Mouse (Mus musculus) lung, postnatal 36 days (tissue): ENCODE data around the gene AU040320.

Experiments
- DNase-seq: peaks from one replicate; pipeline ENCODE4 v3.0.0; 2022; ENCODE audit warnings: mixed read lengths

AU040320 gene

GRCm38 (mm10) chr4:126802174-126802573 is 48.8 kb downstream of the AU040320 start:
- DNase-seq = no peak

DNA sequence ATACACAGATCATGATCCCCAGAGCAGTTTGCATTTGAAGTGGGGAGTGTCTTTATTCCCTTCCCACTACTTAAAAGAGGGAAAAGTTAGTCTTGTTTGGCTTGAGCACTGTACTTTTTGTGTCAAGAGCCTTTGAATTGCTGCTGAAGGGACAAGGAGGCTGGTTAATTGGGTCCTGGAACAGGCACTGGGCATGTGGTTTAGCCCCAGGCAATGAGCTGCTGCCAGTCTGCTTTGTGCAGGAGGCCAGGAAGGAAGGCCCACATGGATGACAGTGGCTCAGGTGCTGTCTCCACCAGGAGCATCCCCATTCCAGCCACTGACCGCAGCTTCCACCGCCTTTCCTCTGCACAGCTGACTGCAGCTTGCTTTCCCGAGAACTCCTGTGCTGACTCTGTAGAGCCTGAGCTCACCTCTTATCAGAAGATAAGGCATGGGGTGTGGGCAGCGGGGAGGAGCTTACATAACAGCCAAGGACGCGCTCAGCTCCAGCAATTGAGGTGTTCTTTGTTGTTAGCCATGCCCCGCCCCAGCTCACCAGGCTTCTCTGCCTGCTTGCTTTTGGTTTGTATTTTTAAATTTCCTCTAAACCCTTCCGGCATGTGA is 50.0 kb downstream of the AU040320 start:
- DNase-seq = peak; percentile 74

DNA sequence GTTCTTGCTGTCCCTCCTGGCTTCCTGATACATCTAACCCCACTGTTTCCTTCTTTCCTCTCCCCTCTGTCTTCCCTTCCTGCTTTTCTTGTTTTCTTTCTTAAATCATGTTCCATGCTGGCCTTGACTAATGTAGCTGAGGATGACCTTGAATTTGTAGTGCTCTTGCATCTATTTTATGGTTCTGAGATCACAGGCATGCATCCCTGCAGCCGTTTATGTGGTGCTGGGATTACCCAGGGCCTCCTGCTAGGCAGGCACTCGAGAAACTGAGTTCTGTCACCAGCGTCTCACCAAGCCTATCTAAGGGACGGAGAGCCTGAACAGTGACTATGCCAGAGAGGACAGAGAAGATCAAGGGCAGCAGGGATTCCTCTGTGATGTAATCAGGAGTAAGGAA is 52.4 kb downstream of the AU040320 start:
- DNase-seq = no peak

DNA sequence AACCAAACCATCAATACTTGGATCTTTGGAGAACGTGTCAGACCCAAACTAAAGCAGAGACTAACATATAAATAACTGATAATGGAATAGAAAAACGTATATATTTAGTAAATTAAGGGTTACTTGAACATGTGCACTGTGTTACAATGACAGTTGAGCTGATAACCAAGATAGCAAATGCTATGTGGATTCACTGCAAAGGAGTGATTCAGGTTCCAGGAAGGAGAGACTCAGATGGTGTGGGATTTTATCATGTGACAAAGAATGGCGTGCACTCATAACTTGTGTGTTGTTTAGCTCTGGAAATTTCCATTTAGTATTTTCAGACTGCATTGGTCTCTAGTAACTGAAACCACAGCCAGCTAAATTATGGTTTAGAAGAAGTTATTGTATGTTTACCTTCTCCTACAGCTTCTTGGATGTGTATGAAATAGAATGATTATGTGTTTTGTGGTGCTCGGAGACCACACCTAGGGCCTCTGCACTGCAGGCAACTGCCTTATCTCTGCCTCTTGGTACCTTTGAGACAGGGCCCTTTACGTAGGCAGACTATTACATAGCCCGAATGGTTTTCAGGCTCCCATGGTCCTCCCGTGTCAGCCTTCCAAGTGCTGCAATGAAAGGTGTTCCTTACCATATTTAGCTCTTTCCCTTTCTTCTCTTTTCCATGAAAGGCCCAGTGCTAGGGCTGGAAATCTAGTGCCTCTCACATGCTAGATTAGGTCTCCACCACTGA is 53.5 kb downstream of the AU040320 start:
- DNase-seq = no peak

DNA sequence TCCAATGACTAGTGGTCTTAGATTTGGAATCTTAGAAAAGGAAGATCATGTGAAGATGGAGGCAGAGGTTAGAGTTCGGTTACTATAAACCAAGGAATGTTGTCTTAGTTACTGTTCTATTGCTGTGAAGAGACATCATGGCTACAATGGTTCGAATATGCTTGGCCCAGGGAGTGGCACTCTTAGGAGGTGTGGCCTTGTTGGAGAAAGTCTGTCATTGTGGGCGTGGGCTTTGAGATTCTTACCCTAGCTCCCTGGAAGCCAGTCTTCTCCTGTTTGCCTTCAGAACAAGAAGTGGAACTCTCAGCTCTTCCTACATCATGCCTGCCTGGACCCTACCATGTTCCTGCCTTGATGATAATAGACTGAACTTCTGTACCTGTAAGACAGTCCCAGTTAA is 57.2 kb downstream of the AU040320 start:
- no peak for DNase-seq

DNA sequence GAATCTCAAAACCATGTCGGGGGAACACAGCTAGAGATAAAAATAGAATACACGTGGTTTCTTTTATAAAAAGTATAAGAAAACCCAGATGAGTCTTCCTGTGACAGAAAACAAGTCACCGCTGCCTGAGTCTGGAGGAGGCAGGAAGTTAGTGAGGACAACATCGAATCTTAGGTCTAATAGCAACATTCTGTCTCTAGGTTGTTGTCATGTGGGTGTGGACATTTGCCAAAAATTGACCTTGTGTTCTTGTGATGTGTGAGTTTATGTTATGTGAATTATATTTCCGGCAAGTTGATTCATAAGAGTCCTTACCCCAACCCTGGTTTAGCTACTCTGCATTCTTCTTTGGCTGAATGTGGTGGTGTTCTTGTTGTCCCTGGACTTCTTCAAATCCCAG is 59.9 kb downstream of the AU040320 start:
- DNase-seq = no peak

- no peak for DNase-seq
Measured at GRCm38 (mm10) chr4:126814854-126815253, 61.5 kb downstream of the AU040320 start.

GRCm38 (mm10) chr4:126822891-126823882 is 69.8 kb downstream of the AU040320 start:
- DNase-seq = no peak

GRCm38 (mm10) chr4:126823917-126824316 is 70.6 kb downstream of the AU040320 start:
- no peak for DNase-seq

GRCm38 (mm10) chr4:126831122-126831521 is 77.8 kb downstream of the AU040320 start:
- DNase-seq = no peak

GRCm38 (mm10) chr4:126838799-126839198 is 85.5 kb downstream of the AU040320 start:
- DNase-seq = no peak

DNA sequence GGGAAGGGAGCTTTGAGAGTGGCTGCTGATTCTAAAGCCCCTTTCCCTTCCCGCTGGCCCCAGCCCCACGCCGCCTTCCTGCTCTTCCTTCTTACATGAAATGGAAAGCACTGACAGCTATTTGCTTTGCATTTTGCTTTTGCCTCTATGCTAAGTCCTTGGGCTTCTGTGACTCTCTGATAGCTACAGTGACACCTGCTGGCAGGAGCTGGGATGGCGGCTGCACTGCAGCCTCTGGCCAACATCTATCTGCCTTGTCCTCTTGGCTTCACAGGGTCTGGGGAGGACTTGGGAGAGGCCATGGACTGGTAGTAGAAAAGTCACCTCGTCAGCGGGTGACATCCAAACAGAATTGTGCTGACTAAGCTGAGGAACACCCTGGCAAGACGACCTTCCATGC is 86.5 kb downstream of the AU040320 start:
- peak; percentile 91 for DNase-seq

DNA sequence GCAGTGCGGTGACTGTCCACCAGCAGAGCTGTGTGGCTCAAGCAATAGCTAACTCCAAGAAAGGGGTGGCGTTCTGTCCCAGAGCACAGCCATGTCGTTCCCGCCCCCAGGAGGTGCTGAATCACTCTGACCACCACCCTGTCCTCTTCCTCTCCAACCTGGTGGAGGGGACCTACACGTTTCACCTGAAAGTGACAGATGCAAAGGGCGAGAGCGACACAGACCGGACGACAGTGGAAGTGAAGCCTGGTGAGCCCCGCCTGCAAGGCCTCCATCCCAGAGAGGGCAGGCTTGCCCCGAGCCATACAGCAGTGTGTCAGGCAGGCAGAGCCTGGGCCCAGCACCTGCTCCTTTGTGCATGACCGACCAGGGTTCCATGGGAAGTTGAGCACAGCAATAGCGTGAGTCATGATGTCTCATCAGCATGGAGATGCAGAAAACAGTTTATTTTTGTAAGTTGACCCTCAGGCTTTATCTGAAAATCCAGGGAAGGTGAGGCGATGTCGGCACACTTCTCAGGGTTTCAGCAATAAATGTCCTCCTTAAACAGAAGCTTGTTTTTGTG is 87.7 kb downstream of the AU040320 start:
- no peak for DNase-seq

DNA sequence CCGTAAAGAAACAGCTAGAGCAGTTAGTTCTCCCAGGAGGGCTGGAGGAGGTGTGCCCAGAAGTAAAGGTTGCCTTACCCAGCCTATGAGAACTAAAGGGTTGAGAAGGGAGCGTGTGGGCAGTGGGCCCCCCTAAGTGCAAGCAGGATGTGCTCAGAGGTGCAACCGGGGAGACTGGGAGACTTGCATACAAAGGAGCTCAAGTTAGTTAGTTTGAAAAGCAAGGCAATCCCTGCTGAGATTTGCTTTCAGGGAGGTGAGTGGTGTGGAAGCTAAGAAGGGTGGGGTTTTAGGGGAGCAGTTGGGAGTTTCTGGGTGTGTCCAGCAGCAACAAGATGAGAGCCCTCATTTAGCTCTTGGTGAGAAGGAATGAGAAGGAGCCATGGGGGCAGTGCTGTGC is 89.6 kb downstream of the AU040320 start:
- peak; percentile 37 for DNase-seq

DNA sequence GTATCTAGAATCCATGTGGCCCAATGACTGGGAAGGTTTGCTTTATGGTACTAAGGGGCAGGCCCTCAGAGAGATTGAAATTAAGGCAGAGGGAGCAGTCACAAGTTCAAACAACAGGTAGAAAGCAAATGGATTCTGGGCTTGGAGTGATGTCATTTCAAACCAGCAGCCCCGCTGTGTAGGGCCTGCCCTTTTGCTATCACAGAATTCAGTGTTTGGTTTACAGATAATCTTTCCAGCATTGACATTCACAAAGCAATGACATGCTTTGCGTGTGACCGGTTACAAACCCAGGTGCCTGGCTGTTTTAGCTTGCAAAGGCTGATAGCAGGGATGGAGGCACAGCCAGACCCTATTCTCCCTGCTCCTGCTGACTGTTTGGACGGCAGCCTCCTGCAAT is 92.3 kb downstream of the AU040320 start:
- no peak for DNase-seq

GRCm38 (mm10) chr4:126846971-126847370 is 93.6 kb downstream of the AU040320 start:
- no peak for DNase-seq

DNA sequence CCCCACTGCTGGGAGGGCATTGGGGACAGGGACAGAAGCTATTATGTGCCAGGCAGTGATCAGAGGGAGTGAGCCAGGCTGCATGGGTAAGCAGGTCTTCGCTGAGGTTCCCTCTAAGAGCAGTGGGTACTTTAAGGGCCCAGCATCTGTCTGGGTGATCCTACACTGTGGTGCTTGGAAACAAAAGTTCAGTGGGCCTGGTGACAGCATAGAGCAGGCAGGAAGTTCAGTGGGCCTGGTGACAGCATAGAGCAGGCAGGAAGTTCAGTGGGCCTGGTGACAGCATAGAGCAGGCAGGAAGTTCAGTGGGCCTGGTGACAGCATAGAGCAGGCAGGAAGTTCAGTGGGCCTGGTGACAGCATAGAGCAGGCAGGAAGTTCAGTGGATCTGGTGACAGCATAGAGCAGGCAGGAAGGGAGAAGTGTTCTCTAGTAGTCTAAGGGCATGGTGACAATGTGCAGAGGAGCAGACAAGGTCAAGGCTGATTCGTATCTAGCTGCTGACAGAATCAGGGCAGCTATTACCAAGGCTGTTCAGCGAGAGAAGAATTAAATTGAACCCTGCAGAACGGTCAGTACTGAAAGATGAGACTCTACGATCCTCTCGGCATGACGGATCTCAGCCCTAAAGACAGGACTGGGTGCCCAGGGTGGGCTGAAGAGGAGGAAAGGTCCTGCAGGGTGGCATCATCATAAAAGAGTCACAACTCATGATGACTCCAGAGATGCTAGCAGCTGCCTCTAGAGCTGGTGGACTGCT is 96.9 kb downstream of the AU040320 start:
- DNase-seq = no peak

- no peak for DNase-seq
Measured at GRCm38 (mm10) chr4:126850778-126851080, 97.4 kb downstream of the AU040320 start.

GRCm38 (mm10) chr4:126852971-126853370 is 99.6 kb downstream of the AU040320 start:
- DNase-seq = no peak

- DNase-seq = no peak
Measured at GRCm38 (mm10) chr4:126860268-126860986, 107.1 kb downstream of the AU040320 start.

DNA sequence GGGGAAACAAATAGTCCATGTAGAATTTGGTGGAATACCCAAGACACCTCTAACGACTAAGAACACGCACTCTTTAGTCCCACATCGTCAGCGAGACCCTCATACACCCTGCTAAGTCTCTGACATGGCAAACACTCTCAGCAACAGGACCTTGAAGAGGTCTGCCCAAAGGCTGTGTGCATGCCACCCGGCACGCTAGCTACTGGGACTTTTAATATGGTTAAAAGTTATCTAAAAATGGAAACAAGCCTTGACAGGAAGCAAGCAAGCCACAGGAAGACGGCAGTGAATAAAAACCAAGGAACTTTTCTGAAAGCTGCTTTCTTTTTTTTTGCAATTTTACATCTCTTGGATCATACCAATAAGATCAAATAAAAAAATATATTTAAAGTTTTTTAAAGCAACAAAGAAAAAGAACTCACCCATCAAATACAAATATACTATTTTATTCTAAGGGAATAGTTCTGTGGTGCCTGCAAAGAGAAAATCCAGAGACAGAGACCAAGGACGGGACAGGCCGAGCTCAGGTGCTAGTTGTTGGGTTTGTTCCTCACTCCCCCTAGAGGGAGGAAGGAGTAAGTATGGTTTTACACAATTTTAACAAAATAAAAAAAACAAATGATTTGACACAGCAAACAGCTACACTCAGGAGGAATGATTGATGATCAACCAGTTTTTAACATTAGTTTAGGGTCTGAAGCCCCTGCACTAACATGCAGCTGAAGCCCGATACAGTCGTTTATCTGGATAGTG is 108.3 kb downstream of the AU040320 start:
- DNase-seq = no peak
